Mouse (Mus musculus) stomach, embryonic 16.5 days (tissue): ENCODE data around the gene Rragc. TPM values are rescaled to one million over a fixed set of nuclear protein-coding genes. Genes with fewer than 3 reads are reported as not detected.
A peak's percentile ranks its signal among the peaks of the same experiment; 100 is the strongest.
"Not testable (repeated sequence)": the region's sequence is repeated elsewhere in the genome, so short reads cannot be mapped to it uniquely, and the experiment has no call there.

Experiments used
- ATAC-seq: fragments of 200-750 bp; cut with Nextera tagmentation; 2 replicates; pipeline ENCODE4 v1.8.0; 2017; ENCODE audit warnings: moderate number of reproducible peaks, moderate TSS enrichment; ENCODE audit not compliant: insufficient read depth, low FRiP score
- H3K27ac ChIP-seq: fragments of 300-500 bp; sonication (generic); 2 replicates; pipeline ENCODE4 v1.5.1; 2014; ENCODE audit warnings: low read length
- H3K27me3 ChIP-seq: fragments of 300-500 bp; sonication (generic); 2 replicates; pipeline ENCODE4 v1.6.1; 2014; ENCODE audit warnings: low read length, control low read depth, mixed read lengths; ENCODE audit not compliant: control insufficient read depth, insufficient read depth
- H3K36me3 ChIP-seq: fragments of 300-500 bp; sonication (generic); 2 replicates; pipeline ENCODE4 v1.6.1; 2014; ENCODE audit warnings: low read length; ENCODE audit not compliant: control insufficient read depth, insufficient read depth
- H3K4me1 ChIP-seq: fragments of 300-500 bp; sonication (generic); 2 replicates; pipeline ENCODE4 v1.6.1; 2014; ENCODE audit warnings: low read length, control low read depth, mixed read lengths; ENCODE audit not compliant: control insufficient read depth, insufficient read depth
- H3K4me2 ChIP-seq: fragments of 300-500 bp; sonication (generic); 2 replicates; pipeline ENCODE4 v1.6.1; 2014; ENCODE audit warnings: low read depth, low read length, mixed read lengths
- H3K4me3 ChIP-seq: fragments of 300-500 bp; sonication (generic); replicated peaks from 2 replicates; pipeline ENCODE4 v1.5.1; 2014; ENCODE audit warnings: mild to moderate bottlenecking, low read length
- H3K9ac ChIP-seq: fragments of 300-500 bp; sonication (generic); 2 replicates; pipeline ENCODE4 v1.6.1; 2014; ENCODE audit warnings: low read length
- H3K9me3 ChIP-seq: fragments of 300-500 bp; sonication (generic); replicated peaks from 2 replicates; pipeline ENCODE4 v1.6.1; 2016; ENCODE audit warnings: low read length, control low read depth; ENCODE audit not compliant: control insufficient read depth
- WGBS: fragments of 180-500 bp; shearing (Covaris S2); extraction: QIAGEN DNeasy Blood & Tissue Kit; methylation state at CpG from one replicate; pipeline ENCODE4 v1.1.7; 2014; 5-methylcytosine and 5-hydroxymethylcytosine counted together
- polyA plus RNA-seq: library from polyadenylated mRNA; unstranded; fragments of >200 nt; fragmentation: Nextera tagmentation; extraction: Ambion mirVana; gene quantifications from 2 replicates; pipeline ENCODE4 v1.2.1, GENCODE M21; 2015

Gene Rragc
- polyA plus RNA-seq, 1 experiment from 2014 or later: 45.7 TPM

GRCm38 (mm10) chr4:123940878-123941277 is 23.6 kb downstream of the Rragc start:
- not testable (repeated sequence) for H3K4me2 ChIP-seq, H3K36me3 ChIP-seq, ATAC-seq, H3K27me3 ChIP-seq, H3K9ac ChIP-seq, H3K4me3 ChIP-seq, H3K4me1 ChIP-seq, H3K27ac ChIP-seq, H3K9me3 ChIP-seq
- WGBS: 69% methylated on average over 7 of the region's 7 CpGs

- Histone ChIP-seq H3K9me3 (no peaks in the 10 kb centered on the region), H3K4me3 (no peak overlapping the region), H3K27ac (no peak overlapping the region), H3K36me3 (no peaks in the 10 kb centered on the region), H3K4me2 (no peak overlapping the region), H3K27me3 (no peaks in the 10 kb centered on the region), H3K9ac (no peak overlapping the region), H3K4me1 (no peaks in the 10 kb centered on the region)
- no peak for ATAC-seq
- 75% methylated on average over 4 of the region's 4 CpGs for WGBS
Observed at GRCm38 (mm10) chr4:123946701-123947100, 29.5 kb downstream of the Rragc start.

- no peak overlapping the region for H3K27ac ChIP-seq
- H3K27me3 ChIP-seq: no peaks in the 10 kb centered on the region
- H3K9ac ChIP-seq: no peak overlapping the region
- H3K4me1 ChIP-seq: no peaks in the 10 kb centered on the region
- H3K4me2 ChIP-seq: no peak overlapping the region
- no peaks in the 10 kb centered on the region for H3K9me3 ChIP-seq
- WGBS: 52% methylated on average over 5 of the region's 5 CpGs
- H3K36me3 ChIP-seq: no peaks in the 10 kb centered on the region
- H3K4me3 ChIP-seq: no peak overlapping the region
- no peak for ATAC-seq
Observed at GRCm38 (mm10) chr4:123947149-123947548, 29.9 kb downstream of the Rragc start.

- H3K4me2 ChIP-seq: no peak overlapping the region
- no peaks in the 10 kb centered on the region for H3K36me3 ChIP-seq
- no peak for ATAC-seq
- H3K27me3 ChIP-seq: no peaks in the 10 kb centered on the region
- H3K9me3 ChIP-seq: no peaks in the 10 kb centered on the region
- no peaks in the 10 kb centered on the region for H3K4me1 ChIP-seq
- H3K9ac ChIP-seq: no peak overlapping the region
- no peak overlapping the region for H3K27ac ChIP-seq
- H3K4me3 ChIP-seq: no peak overlapping the region
- 70% methylated on average over 6 of the region's 6 CpGs for WGBS
Observed at GRCm38 (mm10) chr4:123948901-123949300, 31.7 kb downstream of the Rragc start.

DNA sequence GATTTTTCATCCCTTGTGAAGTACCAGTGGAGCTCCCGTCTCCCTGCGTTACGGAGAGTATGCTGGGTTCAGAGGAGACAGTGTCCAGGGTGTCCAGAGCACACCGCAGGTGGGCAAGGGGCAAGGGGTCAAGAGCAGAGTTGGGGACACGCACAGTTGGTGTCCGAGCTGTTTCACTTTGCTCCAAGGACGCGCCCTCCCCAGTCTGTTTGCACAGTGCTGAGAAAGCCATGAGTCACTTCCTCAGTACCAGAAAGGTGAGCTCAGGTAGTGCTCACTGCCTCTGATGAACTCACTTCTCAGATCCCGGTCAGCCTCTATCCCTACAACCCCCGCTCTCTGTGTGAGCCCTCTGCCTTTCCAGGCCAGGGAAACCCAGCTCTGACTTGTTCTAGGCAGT is 32.4 kb downstream of the Rragc start:
- 59% methylated on average over 10 of the region's 10 CpGs for WGBS
- peak; percentile 79; the same call in 1 of the 2 replicates for ATAC-seq
- Histone ChIP-seq H3K9ac (no peak overlapping the region), H3K27me3 (no peaks in the 10 kb centered on the region), H3K4me1 (no peaks in the 10 kb centered on the region), H3K36me3 (no peaks in the 10 kb centered on the region), H3K27ac (no peak overlapping the region), H3K4me3 (no peak overlapping the region; the same call in 1 of the 2 replicates), H3K9me3 (no peaks in the 10 kb centered on the region), H3K4me2 (peak overlapping the region; percentile 26; the same call in 1 of the 2 replicates)

DNA sequence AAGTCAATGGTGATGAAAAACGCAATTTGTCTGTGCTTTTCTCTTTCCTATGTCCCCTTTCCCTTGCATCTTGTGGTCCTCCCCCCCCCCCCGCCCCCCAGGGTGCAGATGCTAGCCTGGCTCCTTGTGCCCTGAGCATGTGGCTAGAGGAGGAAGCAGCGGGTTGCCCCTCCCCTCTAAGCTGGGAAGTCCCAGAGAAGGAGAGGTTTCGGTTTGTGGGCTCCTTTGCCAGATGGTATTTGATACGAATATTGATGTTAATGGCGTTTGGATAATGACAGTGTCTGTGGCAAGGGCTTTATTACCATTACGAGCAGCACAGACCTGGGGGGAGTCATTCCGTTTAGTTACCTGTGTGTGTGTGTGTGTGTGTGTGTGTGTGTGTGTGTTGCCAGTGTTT is 34.8 kb downstream of the Rragc start:
- H3K4me2 ChIP-seq: no peak overlapping the region
- no peak overlapping the region for H3K9ac ChIP-seq
- no peaks in the 10 kb centered on the region for H3K9me3 ChIP-seq
- 54% methylated on average over 7 of the region's 8 CpGs for WGBS
- H3K4me1 ChIP-seq: peaks cover 4% of the 10 kb centered on the region; the same call in 1 of the 2 replicates
- no peaks in the 10 kb centered on the region for H3K27me3 ChIP-seq
- no peak for ATAC-seq
- H3K27ac ChIP-seq: no peak overlapping the region
- no peaks in the 10 kb centered on the region for H3K36me3 ChIP-seq
- H3K4me3 ChIP-seq: no peak overlapping the region

DNA sequence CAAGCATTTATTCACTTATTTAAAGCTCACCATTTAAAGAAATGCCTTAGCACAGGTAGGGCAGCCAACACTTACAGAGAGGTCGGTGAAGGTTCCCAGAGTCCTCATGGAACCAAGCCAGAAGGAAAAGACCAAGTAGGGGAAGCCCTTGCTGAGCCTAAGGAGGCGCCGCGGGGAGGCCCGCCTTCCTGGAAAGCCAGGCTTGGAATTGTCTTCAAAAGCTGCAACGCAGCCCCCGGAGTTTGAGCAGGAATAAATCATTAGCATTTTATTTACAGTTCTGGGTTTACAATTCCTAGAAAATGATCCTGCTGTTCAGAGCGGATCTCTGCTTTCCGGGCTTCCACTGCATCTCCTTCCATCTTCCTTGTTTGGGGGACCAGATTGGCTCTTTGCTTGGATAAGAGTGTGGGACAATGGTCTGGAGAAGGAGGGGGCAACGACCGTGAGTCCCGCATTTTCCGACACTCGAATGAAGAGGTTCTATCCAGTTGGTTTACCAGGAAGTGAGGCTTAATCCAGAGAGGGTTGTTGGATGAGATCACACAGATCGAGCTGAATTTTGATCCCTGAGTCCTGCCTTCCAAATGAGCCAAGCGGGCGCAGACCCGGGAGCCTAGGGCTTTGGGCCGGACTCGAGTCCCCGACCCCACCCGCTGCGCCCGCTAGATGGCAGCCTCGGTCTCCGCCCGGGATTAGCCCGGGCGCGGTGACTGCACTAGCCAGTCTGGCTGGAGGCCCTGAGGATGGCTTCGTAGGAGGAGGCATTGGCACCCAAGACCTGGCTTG is 39.7 kb downstream of the Rragc start:
- Histone ChIP-seq H3K27me3 (no peaks in the 10 kb centered on the region; the same call in 1 of the 2 replicates), H3K27ac (no peak overlapping the region), H3K4me2 (peak overlapping the region; percentile 48), H3K9me3 (no peaks in the 10 kb centered on the region), H3K4me3 (peak overlapping the region; percentile 12), H3K36me3 (no peaks in the 10 kb centered on the region), H3K4me1 (peaks cover 4% of the 10 kb centered on the region; the same call in 1 of the 2 replicates), H3K9ac (peak overlapping the region; percentile 20; the same call in 1 of the 2 replicates)
- ATAC-seq: peak; percentile 52; the same call in 1 of the 2 replicates
- WGBS: 4% methylated on average over 31 of the region's 31 CpGs

DNA sequence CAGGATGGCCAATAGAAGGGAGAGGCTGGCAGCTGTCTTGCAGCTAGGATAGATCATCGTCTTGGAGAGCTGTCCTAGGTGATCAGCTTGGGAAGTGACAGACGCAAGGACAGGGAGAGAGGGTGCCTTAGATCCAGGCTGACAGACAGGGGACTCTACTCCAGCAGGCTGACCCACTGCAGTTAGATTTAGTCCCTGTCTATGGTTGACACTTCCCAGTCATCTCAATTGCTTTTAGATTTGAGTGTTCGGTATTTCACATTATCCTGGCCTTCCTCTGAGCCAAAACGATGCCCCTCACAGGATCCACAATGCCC is 40.2 kb downstream of the Rragc start:
- Histone ChIP-seq H3K4me3 (peak overlapping the region; percentile 12; the same call in 1 of the 2 replicates), H3K9me3 (no peaks in the 10 kb centered on the region), H3K27me3 (no peaks in the 10 kb centered on the region; the same call in 1 of the 2 replicates), H3K27ac (no peak overlapping the region), H3K4me2 (peak overlapping the region; percentile 48; the same call in 1 of the 2 replicates), H3K9ac (no peak overlapping the region), H3K36me3 (no peaks in the 10 kb centered on the region), H3K4me1 (peaks cover 4% of the 10 kb centered on the region; the same call in 1 of the 2 replicates)
- no peak for ATAC-seq
- WGBS: 58% methylated on average over 4 of the region's 4 CpGs

DNA sequence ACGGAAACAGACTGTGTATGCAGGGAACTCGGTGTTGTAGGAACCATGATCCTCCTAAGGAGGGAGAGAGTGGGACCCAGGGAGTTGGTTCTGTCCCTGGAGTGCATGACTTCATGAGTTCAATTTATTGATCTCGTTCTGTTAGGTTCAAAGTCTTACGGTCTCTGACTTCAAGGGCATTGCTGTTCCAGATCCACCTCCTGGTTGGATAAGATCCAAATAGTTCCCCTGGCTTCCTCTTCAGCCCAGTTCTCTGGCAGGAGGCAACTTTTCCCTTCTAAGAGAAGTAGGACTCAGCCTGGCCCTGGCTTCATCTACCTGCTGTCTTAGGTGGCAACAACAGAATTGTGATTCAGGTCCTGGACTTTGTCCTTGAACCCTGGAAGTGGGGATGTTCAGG is 40.6 kb downstream of the Rragc start:
- H3K4me3 ChIP-seq: no peak overlapping the region
- WGBS: 62% methylated on average over 4 of the region's 4 CpGs
- H3K27me3 ChIP-seq: no peaks in the 10 kb centered on the region; the same call in 1 of the 2 replicates
- H3K9ac ChIP-seq: no peak overlapping the region
- ATAC-seq: no peak
- no peak overlapping the region for H3K4me2 ChIP-seq
- H3K36me3 ChIP-seq: no peaks in the 10 kb centered on the region
- no peaks in the 10 kb centered on the region for H3K9me3 ChIP-seq
- H3K27ac ChIP-seq: no peak overlapping the region
- H3K4me1 ChIP-seq: peaks cover 4% of the 10 kb centered on the region; the same call in 1 of the 2 replicates
